Mouse (Mus musculus) forelimb bud, embryonic 11.5 days (tissue): ENCODE data around the gene Vdac1.
"Not testable (repeated sequence)": the region's sequence is repeated elsewhere in the genome, so short reads cannot be mapped to it uniquely, and the experiment has no call there.

ENCODE experiments used
- DNase-seq: peaks from one replicate; pipeline ENCODE4 v3.0.0-alpha.2; 2012; ENCODE audit warnings: low read depth, low spot score

The Vdac1 gene

GRCm38 (mm10) chr11:52343162-52343561 lies 17.5 kb upstream of the Vdac1 start:
- peak; percentile 85 for DNase-seq

- DNase-seq: no peak
Observed at GRCm38 (mm10) chr11:52344991-52345777, 15.5 kb upstream of the Vdac1 start.

GRCm38 (mm10) chr11:52345939-52346634 lies 14.6 kb upstream of the Vdac1 start:
- peak; percentile 90 for DNase-seq

- peak; percentile 73 for DNase-seq
Observed at GRCm38 (mm10) chr11:52346635-52347005, 14.0 kb upstream of the Vdac1 start.

- no peak for DNase-seq
Observed at GRCm38 (mm10) chr11:52348156-52348555, 12.5 kb upstream of the Vdac1 start.

- DNase-seq: no peak
Observed at GRCm38 (mm10) chr11:52348724-52349123, 11.9 kb upstream of the Vdac1 start.

- DNase-seq: no peak
Observed at GRCm38 (mm10) chr11:52350924-52351323, 9.7 kb upstream of the Vdac1 start.

GRCm38 (mm10) chr11:52352271-52352670 lies 8.4 kb upstream of the Vdac1 start:
- DNase-seq: no peak

- DNase-seq: no peak
Observed at GRCm38 (mm10) chr11:52354644-52355043, 6.0 kb upstream of the Vdac1 start.

- no peak for DNase-seq
Observed at GRCm38 (mm10) chr11:52355601-52356000, 5.1 kb upstream of the Vdac1 start.

- not testable (repeated sequence) for DNase-seq
Observed at GRCm38 (mm10) chr11:52357091-52357490, 3.6 kb upstream of the Vdac1 start.

GRCm38 (mm10) chr11:52358520-52358919 lies 2.1 kb upstream of the Vdac1 start:
- no peak for DNase-seq

GRCm38 (mm10) chr11:52359686-52360470 lies 782 bp upstream of the Vdac1 start:
- DNase-seq: peak; percentile 30

GRCm38 (mm10) chr11:52361287-52361921 lies 744 bp downstream of the Vdac1 start:
- DNase-seq: peak; percentile 43

- no peak for DNase-seq
Observed at GRCm38 (mm10) chr11:52364376-52364775, 3.7 kb downstream of the Vdac1 start.

- DNase-seq: peak; percentile 59
Observed at GRCm38 (mm10) chr11:52365143-52365542, 4.5 kb downstream of the Vdac1 start.

- no peak for DNase-seq
Observed at GRCm38 (mm10) chr11:52366358-52366757, 5.7 kb downstream of the Vdac1 start.

GRCm38 (mm10) chr11:52368176-52368985 lies 7.7 kb downstream of the Vdac1 start:
- no peak for DNase-seq

- no peak for DNase-seq
Observed at GRCm38 (mm10) chr11:52369252-52370134, 8.8 kb downstream of the Vdac1 start.

GRCm38 (mm10) chr11:52370135-52370452 lies 9.4 kb downstream of the Vdac1 start:
- no peak for DNase-seq
